Mouse (Mus musculus) hindbrain, embryonic 11.5 days (tissue): Measurements from ENCODE around the gene D630003M21Rik. TPM values are rescaled to one million over a fixed set of nuclear protein-coding genes. Genes with fewer than 3 reads are reported as not detected.

Source experiments
- ATAC-seq: fragments of 200-750 bp; cut with Nextera tagmentation; 2 replicates; pipeline ENCODE4 v1.8.0; 2017; ENCODE audit warnings: mild to moderate bottlenecking, moderate TSS enrichment, moderate library complexity; ENCODE audit not compliant: low FRiP score
- DNase-seq: peaks from one replicate; pipeline ENCODE4 v3.0.0-alpha.2; 2015; ENCODE audit warnings: low spot score
- H3K27ac ChIP-seq: fragments of 300-500 bp; sonication (generic); 2 replicates; pipeline ENCODE4 v1.5.1; 2014; ENCODE audit warnings: mild to moderate bottlenecking, low read depth, low read length
- H3K27me3 ChIP-seq: fragments of 300-500 bp; sonication (generic); 2 replicates; pipeline ENCODE4 v1.6.1; 2014; ENCODE audit warnings: mild to moderate bottlenecking, low read length, moderate library complexity, mixed read lengths; ENCODE audit not compliant: control insufficient read depth, insufficient read depth
- H3K36me3 ChIP-seq: fragments of 300-500 bp; sonication (generic); 2 replicates; pipeline ENCODE4 v1.6.1; 2014; ENCODE audit warnings: mild to moderate bottlenecking, low read length, moderate library complexity, mixed read lengths; ENCODE audit not compliant: control insufficient read depth, insufficient read depth
- H3K4me1 ChIP-seq: fragments of 300-500 bp; sonication (generic); replicated peaks from 2 replicates; pipeline ENCODE4 v1.6.1; 2014; ENCODE audit warnings: low read length, mixed read lengths; ENCODE audit not compliant: control insufficient read depth, insufficient read depth
- H3K4me2 ChIP-seq: fragments of 300-500 bp; sonication (generic); replicated peaks from 2 replicates; pipeline ENCODE4 v1.6.1; 2014; ENCODE audit warnings: mild to moderate bottlenecking, low read depth, low read length
- H3K4me3 ChIP-seq: fragments of 300-500 bp; sonication (generic); 2 replicates; pipeline ENCODE4 v1.5.1; 2014; ENCODE audit warnings: low read depth, low read length
- H3K9ac ChIP-seq: fragments of 300-500 bp; sonication (generic); 2 replicates; pipeline ENCODE4 v1.6.1; 2014; ENCODE audit warnings: low read depth, low read length
- H3K9me3 ChIP-seq: fragments of 300-500 bp; sonication (generic); 2 replicates; pipeline ENCODE4 v1.6.1; 2016; ENCODE audit warnings: low read length; ENCODE audit not compliant: control insufficient read depth
- WGBS: fragments of 180-500 bp; shearing (Covaris S2); extraction: QIAGEN DNeasy Blood & Tissue Kit; methylation state at CpG from one replicate; pipeline ENCODE4 v1.1.7; 2014; 5-methylcytosine and 5-hydroxymethylcytosine counted together
- polyA plus RNA-seq: library from polyadenylated mRNA; unstranded; fragments of >200 nt; fragmentation: Nextera tagmentation; extraction: Ambion mirVana; gene quantifications from 2 replicates; pipeline ENCODE4 v1.2.1, GENCODE M21; 2014

The D630003M21Rik gene
- polyA plus RNA-seq, 1 experiment from 2014 or later = 2.3 TPM

DNA sequence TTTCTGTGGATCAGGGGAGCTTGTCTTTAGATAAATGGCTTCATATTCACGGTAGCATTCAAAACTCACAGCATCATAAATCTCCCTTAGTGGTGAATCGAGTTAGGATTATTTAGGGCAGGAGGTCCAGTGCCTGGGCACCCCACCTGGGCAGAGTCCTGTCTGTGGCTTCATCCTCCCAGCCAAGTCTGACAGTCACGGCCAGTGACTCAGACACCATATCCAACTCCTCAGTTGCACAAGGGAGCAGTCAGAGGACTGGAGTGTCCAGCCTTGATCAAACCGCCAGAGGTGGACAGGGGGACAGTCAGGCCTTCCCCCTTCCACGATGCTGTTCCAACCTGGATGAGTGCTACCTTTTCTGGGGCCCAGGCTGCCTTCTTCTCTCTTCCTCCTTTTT lies 31.1 kb downstream of the D630003M21Rik start:
- no peak for DNase-seq
- Histone ChIP-seq H3K9me3 (no peaks in the 10 kb centered on the region), H3K9ac (no peak overlapping the region), H3K4me3 (no peak overlapping the region), H3K4me2 (no peak overlapping the region), H3K27ac (no peak overlapping the region), H3K4me1 (peaks cover 4% of the 10 kb centered on the region; the same call in 1 of the 2 replicates), H3K36me3 (no peaks in the 10 kb centered on the region), H3K27me3 (no peaks in the 10 kb centered on the region)
- ATAC-seq = no peak
- WGBS = 81% methylated on average over 5 of the region's 5 CpGs

DNA sequence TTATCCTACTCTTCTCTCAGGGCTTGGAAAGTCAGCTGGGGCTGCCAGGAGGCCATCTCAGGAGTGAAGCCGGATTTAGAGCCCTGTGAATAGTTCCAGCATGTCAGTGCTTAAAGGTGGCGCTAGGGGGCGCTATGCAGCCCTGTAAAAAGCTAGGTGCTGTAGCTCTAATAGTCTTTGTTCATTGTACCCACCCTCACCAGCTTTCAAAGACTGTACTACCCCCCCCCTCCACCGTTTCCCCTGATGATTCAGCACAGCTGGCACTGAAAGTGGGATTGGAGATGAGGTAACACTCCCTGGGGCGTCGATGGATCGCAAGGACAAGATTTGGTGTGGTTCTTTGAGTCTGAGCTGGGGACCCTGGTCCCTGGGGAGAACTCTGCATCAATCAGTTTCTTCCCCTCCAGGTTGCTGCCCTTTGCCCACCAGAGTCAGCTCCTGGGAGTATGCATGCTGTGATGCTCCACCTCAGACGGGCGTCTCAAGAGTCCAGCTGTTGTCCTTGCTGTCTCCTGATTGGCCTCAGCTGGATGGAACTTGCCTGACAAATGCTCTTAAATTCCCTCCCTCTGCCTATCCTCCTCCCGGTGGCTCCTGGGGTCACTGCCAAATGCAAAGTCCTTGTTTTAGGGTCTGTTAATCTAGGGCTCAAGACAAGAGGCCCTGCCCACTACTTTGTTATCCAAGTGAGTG lies 33.9 kb downstream of the D630003M21Rik start:
- Histone ChIP-seq H3K27ac (no peak overlapping the region), H3K27me3 (no peaks in the 10 kb centered on the region), H3K4me1 (peaks cover 4% of the 10 kb centered on the region; the same call in 1 of the 2 replicates), H3K4me3 (no peak overlapping the region), H3K4me2 (no peak overlapping the region), H3K9me3 (no peaks in the 10 kb centered on the region), H3K9ac (no peak overlapping the region), H3K36me3 (no peaks in the 10 kb centered on the region)
- peak; percentile 83 for DNase-seq
- ATAC-seq = no peak; the same call in 1 of the 2 replicates
- WGBS = 22% methylated on average over 10 of the region's 10 CpGs

DNA sequence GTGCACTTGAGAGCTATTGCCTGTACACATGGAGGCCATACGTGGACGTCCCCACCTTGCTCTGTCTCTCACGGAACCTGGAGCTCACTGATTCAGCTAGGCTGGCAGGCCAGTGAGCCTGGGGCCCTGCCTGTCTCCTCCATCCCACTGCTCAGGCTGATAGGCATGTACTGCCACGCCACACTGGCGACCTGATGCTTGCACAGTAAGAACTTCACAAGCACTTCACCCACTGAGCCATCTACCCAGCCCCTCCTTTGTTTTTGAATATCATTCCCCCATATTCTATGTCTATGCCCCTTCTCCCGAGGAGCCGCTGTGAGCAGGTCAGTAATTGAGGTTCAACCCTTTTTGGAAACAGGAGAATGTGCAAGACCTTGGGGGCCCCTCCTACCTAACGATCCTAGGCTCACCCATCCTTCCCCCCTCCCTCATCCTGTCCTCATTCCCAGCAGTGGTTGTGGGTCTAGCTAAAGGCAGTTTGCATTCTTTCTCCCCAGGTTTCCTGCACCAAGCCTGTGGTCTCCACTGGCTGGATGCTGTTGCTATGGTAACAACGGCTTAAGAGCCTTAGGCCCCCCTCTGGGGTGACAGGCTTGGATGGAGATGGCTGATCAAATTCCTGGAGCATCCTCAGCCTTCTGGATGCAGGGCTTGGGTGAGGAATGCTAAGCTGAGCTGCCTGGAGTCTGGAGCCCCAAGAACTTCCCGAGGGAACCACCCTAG lies 35.2 kb downstream of the D630003M21Rik start:
- no peak overlapping the region for H3K4me3 ChIP-seq
- H3K9me3 ChIP-seq = no peaks in the 10 kb centered on the region
- H3K9ac ChIP-seq = no peak overlapping the region
- no peaks in the 10 kb centered on the region for H3K27me3 ChIP-seq
- DNase-seq (peak; percentile 50), ATAC-seq (peak; percentile 29; the same call in 1 of the 2 replicates)
- H3K4me2 ChIP-seq = no peak overlapping the region
- no peaks in the 10 kb centered on the region for H3K36me3 ChIP-seq
- no peak overlapping the region for H3K27ac ChIP-seq
- WGBS = 34% methylated on average over 10 of the region's 10 CpGs
- peaks cover 4% of the 10 kb centered on the region; the same call in 1 of the 2 replicates for H3K4me1 ChIP-seq

DNA sequence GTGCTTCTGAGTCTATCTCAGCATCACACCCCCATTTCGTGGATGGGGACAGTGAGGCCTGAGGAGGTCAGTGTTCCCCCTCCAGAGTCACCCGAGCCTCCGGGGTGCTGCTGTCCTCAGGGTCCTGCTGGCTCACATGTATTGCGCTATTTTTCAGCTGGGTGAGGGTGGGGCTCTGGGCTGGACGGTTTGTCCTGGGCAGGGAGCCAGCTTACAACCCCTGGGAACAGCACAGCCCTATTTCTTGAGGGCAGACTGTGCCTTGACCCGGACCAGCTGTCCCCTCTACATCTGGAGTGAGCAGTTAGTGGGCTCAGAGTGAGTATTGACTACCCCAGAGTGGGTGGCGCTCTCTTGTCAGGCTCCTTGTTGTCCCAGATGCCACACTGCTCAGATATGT lies 37.9 kb downstream of the D630003M21Rik start:
- ATAC-seq = no peak
- Histone ChIP-seq H3K9ac (no peak overlapping the region), H3K4me1 (peaks cover 4% of the 10 kb centered on the region; the same call in 1 of the 2 replicates), H3K4me3 (no peak overlapping the region), H3K4me2 (no peak overlapping the region), H3K27ac (no peak overlapping the region), H3K9me3 (no peaks in the 10 kb centered on the region), H3K27me3 (no peaks in the 10 kb centered on the region), H3K36me3 (no peaks in the 10 kb centered on the region)
- 80% methylated on average over 7 of the region's 7 CpGs for WGBS
- no peak for DNase-seq

DNA sequence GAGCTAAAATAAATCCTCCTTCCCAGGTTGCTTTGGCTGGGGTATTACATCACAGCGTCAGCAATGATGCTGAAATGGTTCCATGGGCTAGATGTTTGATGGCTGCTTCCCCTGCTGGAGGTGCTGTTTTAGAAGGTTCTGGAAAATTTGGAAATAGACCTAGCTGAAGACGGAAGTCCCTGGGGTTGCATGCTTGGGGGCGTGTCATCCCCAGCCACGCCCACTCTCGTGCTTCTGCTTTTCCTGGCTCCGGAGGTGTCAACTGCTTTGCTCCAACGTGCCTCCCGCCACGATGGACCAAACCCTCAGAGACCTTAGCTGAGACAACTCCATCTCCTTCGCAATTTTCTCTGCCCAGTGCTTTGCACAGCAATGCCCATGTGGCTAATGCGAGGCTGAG lies 39.6 kb downstream of the D630003M21Rik start:
- no peaks in the 10 kb centered on the region for H3K36me3 ChIP-seq
- DNase-seq (no peak), ATAC-seq (no peak)
- H3K27me3 ChIP-seq = no peaks in the 10 kb centered on the region
- H3K4me3 ChIP-seq = no peak overlapping the region
- H3K4me1 ChIP-seq = peaks cover 4% of the 10 kb centered on the region; the same call in 1 of the 2 replicates
- no peak overlapping the region for H3K27ac ChIP-seq
- WGBS = 76% methylated on average over 11 of the region's 11 CpGs
- H3K9ac ChIP-seq = no peak overlapping the region
- no peaks in the 10 kb centered on the region for H3K9me3 ChIP-seq
- no peak overlapping the region for H3K4me2 ChIP-seq

DNA sequence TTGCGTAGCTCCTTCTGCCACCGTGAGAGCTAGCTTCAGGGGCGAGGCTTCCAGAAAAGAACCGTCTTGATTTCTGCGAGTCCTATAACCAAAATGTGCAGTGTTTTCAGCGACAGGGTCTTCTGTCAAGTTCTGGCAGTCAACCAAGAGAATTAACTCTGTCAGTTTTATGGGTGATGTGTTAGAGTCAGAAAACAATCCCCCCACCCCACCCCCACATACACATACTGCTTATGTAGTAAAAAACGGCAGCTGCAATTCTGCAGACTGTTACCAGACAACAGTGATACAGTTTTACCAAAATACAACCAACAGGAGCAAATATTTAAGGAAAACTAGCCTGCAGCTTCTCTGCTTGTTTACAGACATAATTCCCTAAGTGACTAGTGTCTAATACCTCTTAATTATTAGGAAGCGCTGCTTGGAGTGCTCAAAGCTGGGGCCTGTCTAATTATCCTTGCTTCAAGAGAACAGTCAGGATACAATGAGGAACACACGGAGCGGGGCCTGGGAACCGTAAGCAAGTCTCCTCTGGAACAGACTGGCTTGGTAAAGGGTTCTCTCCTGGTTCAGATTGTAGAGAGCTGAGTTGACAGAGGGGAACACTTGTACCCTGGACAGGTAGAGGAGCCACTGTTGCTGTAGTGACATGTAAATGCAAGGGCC lies 42.7 kb downstream of the D630003M21Rik start:
- H3K4me1 ChIP-seq = no peaks in the 10 kb centered on the region
- ATAC-seq (no peak), DNase-seq (no peak)
- no peaks in the 10 kb centered on the region for H3K9me3 ChIP-seq
- H3K4me3 ChIP-seq = no peak overlapping the region
- WGBS = 86% methylated on average over 11 of the region's 11 CpGs
- no peaks in the 10 kb centered on the region for H3K36me3 ChIP-seq
- H3K4me2 ChIP-seq = no peak overlapping the region
- no peak overlapping the region for H3K9ac ChIP-seq
- H3K27me3 ChIP-seq = no peaks in the 10 kb centered on the region
- no peak overlapping the region for H3K27ac ChIP-seq

DNA sequence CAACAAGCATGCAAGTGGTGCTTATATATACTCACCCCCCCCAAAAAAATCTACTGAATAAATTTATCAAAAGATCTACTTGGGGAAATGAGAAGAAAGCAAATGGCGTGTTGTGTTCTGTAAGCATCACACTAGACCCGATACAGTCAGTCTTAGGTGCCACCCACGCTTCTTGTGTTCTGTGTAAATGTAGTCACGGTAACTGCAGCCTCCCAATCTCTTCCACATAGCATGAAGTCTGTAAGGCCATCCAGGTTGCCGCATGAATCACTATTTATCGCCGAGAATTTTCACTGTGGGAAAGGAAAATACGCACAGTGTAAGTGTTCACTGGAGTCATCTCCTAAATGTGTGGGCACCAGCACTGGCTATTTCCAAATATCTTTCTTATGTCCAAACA lies 45.8 kb downstream of the D630003M21Rik start:
- Histone ChIP-seq H3K36me3 (no peaks in the 10 kb centered on the region), H3K9me3 (no peaks in the 10 kb centered on the region), H3K4me1 (0 out of 2 replicates have a peak, but pooled peaks cover 2% of the 10 kb centered on the region), H3K9ac (no peak overlapping the region), H3K4me2 (no peak overlapping the region), H3K27ac (no peak overlapping the region), H3K4me3 (no peak overlapping the region), H3K27me3 (no peaks in the 10 kb centered on the region)
- WGBS = 94% methylated on average over 8 of the region's 8 CpGs
- ATAC-seq (no peak), DNase-seq (no peak)

DNA sequence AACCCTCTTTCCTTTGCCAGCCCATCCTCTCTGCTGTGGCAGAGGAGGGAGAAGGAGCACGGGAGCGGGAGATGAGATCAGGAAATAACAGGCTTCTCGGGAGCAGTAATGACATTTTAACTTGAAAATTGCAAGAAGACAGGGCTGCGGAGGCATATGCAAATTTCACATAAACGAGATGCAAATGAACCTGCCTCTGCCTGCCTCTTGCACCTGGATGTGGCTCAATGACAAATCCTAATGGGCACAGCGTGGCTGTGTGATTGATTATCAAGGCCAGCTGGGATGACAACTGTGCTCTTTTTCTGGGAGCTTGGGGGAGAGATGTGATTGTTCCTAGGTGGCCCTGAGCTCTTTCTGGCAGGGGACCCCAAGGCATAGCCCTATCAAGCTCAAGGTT lies 47.1 kb downstream of the D630003M21Rik start:
- Histone ChIP-seq H3K4me3 (no peak overlapping the region), H3K4me2 (no peak overlapping the region), H3K27ac (0 out of 2 replicates have a peak overlapping the region, but pooled peaks have one; percentile 39), H3K9me3 (no peaks in the 10 kb centered on the region), H3K9ac (no peak overlapping the region), H3K4me1 (0 out of 2 replicates have a peak, but pooled peaks cover 6% of the 10 kb centered on the region), H3K36me3 (no peaks in the 10 kb centered on the region), H3K27me3 (no peaks in the 10 kb centered on the region)
- ATAC-seq (peak; percentile 25; the same call in 1 of the 2 replicates), DNase-seq (no peak)
- 59% methylated on average over 6 of the region's 6 CpGs for WGBS
